Mouse (Mus musculus) neural tube, embryonic 11.5 days (tissue): ENCODE results near the gene Atad5. TPM values are rescaled to one million over a fixed set of nuclear protein-coding genes. Genes with fewer than 3 reads are reported as not detected.
"Not testable (repeated sequence)": the region's sequence is repeated elsewhere in the genome, so short reads cannot be mapped to it uniquely, and the experiment has no call there.

Experiments
- ATAC-seq: fragments of 200-750 bp; cut with Nextera tagmentation; 2 replicates; pipeline ENCODE4 v1.8.0; 2017; ENCODE audit warnings: moderate number of reproducible peaks, mild to moderate bottlenecking, moderate TSS enrichment, moderate library complexity; ENCODE audit not compliant: insufficient read depth, low FRiP score, low TSS enrichment
- DNase-seq: peaks from one replicate; pipeline ENCODE4 v3.0.0-alpha.2; 2015; ENCODE audit warnings: low spot score
- H3K27ac ChIP-seq: fragments of 300-500 bp; sonication (generic); 2 replicates; pipeline ENCODE4 v1.5.1; 2014; ENCODE audit warnings: low read depth, mild to moderate bottlenecking, low read length
- H3K27me3 ChIP-seq: fragments of 300-500 bp; sonication (generic); 2 replicates; pipeline ENCODE4 v1.6.1; 2014; ENCODE audit warnings: mild to moderate bottlenecking, low read length, mixed read lengths; ENCODE audit not compliant: control insufficient read depth, insufficient read depth
- H3K36me3 ChIP-seq: fragments of 300-500 bp; sonication (generic); 2 replicates; pipeline ENCODE4 v1.6.1; 2014; ENCODE audit warnings: mild to moderate bottlenecking, low read length, moderate library complexity, mixed read lengths; ENCODE audit not compliant: control insufficient read depth, insufficient read depth
- H3K4me1 ChIP-seq: fragments of 300-500 bp; sonication (generic); 2 replicates; pipeline ENCODE4 v1.6.1; 2014; ENCODE audit warnings: low read length, mixed read lengths; ENCODE audit not compliant: control insufficient read depth, insufficient read depth
- H3K4me2 ChIP-seq: fragments of 300-500 bp; sonication (generic); 2 replicates; pipeline ENCODE4 v1.6.1; 2014; ENCODE audit warnings: low read depth, mild to moderate bottlenecking, moderate library complexity
- H3K4me3 ChIP-seq: fragments of 300-500 bp; sonication (generic); 2 replicates; pipeline ENCODE4 v1.5.1; 2014; ENCODE audit warnings: low read depth, low read length
- H3K9ac ChIP-seq: fragments of 300-500 bp; sonication (generic); 2 replicates; pipeline ENCODE4 v1.6.1; 2014; ENCODE audit warnings: mild to moderate bottlenecking, low read length
- H3K9me3 ChIP-seq: fragments of 300-500 bp; sonication (generic); 2 replicates; pipeline ENCODE4 v1.6.1; 2016; ENCODE audit warnings: low read length; ENCODE audit not compliant: control insufficient read depth
- WGBS: fragments of 180-500 bp; shearing (Covaris S2); extraction: QIAGEN DNeasy Blood & Tissue Kit; methylation state at CpG from one replicate; pipeline ENCODE4 v1.1.7; 2014; 5-methylcytosine and 5-hydroxymethylcytosine counted together
- polyA plus RNA-seq: library from polyadenylated mRNA; unstranded; fragments of >200 nt; fragmentation: Nextera tagmentation; extraction: Ambion mirVana; gene quantifications from 2 replicates; pipeline ENCODE4 v1.2.1, GENCODE M21; 2014

Atad5 gene
- polyA plus RNA-seq, 1 experiment from 2014 or later = 15.6 TPM

DNA sequence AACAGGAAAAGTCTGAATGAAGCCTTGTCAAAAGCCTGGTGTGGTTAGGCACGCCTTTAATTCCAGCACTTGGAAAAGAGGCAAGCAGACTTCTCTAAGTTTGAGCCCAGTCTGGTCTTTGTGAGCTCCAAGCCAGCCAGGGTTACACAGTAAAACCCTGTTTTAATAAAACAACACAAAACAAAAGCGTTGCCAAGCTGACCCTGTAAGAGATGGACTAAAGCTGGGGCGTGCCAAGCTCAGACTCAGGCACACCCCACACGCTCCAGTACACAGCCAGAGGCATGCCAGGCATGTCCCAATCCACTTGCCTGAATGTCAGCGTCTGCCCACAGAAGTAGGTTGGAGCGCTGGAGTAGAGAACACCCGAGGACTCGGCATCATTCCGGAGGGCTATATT is 33.1 kb upstream of the Atad5 start:
- DNase-seq (no peak), ATAC-seq (no peak)
- no peaks in the 10 kb centered on the region for H3K27me3 ChIP-seq
- H3K4me2 ChIP-seq = no peak overlapping the region
- WGBS = 93% methylated on average over 9 of the region's 9 CpGs
- H3K36me3 ChIP-seq = peaks cover 2% of the 10 kb centered on the region
- H3K9me3 ChIP-seq = no peaks in the 10 kb centered on the region
- H3K27ac ChIP-seq = no peak overlapping the region
- H3K4me3 ChIP-seq = no peak overlapping the region
- no peaks in the 10 kb centered on the region for H3K4me1 ChIP-seq
- H3K9ac ChIP-seq = no peak overlapping the region

GRCm38 (mm10) chr11:80062159-80062558 is 27.0 kb upstream of the Atad5 start:
- Histone ChIP-seq H3K9ac (no peak overlapping the region), H3K27me3 (no peaks in the 10 kb centered on the region), H3K27ac (no peak overlapping the region), H3K9me3 (no peaks in the 10 kb centered on the region), H3K4me1 (no peaks in the 10 kb centered on the region), H3K4me2 (no peak overlapping the region), H3K4me3 (no peak overlapping the region), H3K36me3 (peaks cover 2% of the 10 kb centered on the region)
- ATAC-seq (no peak), DNase-seq (no peak)
- 78% methylated on average over 4 of the region's 4 CpGs for WGBS

DNA sequence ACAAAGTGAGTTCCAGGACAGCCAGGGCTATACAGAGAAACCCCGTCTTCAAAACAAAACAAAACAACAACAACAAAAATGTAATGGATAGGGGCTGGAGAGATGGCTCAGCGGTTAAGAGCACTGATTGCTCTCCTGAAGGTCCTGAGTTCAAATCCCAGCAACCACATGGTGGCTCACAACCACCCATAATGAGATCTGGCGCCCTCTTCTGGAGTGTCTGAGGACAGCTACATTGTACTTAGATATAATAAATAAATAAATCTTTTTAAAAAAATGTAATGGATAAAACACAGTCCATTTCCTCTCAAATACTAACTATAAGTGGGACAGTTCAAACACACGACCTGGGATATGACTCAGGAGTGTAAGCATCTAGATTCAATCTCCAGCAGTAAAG is 22.8 kb upstream of the Atad5 start:
- not testable (repeated sequence) for H3K27ac ChIP-seq, H3K4me1 ChIP-seq, ATAC-seq, H3K4me3 ChIP-seq, H3K36me3 ChIP-seq, H3K9ac ChIP-seq, H3K27me3 ChIP-seq, DNase-seq, H3K4me2 ChIP-seq, H3K9me3 ChIP-seq
- WGBS = 87% methylated on average over 4 of the region's 4 CpGs

GRCm38 (mm10) chr11:80067558-80067957 is 21.6 kb upstream of the Atad5 start:
- Histone ChIP-seq H3K27me3 (no peaks in the 10 kb centered on the region), H3K4me1 (no peaks in the 10 kb centered on the region), H3K4me2 (no peak overlapping the region), H3K9me3 (no peaks in the 10 kb centered on the region), H3K27ac (no peak overlapping the region), H3K4me3 (no peak overlapping the region), H3K9ac (no peak overlapping the region), H3K36me3 (no peaks in the 10 kb centered on the region)
- no peak for ATAC-seq
- 86% methylated on average over 5 of the region's 5 CpGs for WGBS
- DNase-seq = no peak

DNA sequence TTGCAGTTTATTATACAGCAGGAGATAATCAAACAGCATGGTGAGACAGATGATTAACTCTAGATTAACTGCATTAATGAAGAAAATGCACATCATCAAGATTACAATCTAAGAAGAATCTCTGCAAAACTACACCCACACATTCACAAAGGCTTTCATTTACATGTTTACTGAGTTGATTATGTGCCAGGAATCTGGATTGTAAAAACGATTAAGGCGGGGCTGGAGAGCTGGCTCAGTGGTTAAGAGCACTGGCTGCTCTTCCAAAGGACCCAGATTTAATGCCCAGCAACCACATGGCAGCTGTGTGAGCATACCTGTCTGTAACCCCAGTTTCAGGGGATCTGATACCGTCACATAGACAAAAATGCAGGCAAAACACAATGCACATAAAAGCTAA is 19.4 kb upstream of the Atad5 start:
- Histone ChIP-seq H3K36me3 (no peaks in the 10 kb centered on the region), H3K4me1 (no peaks in the 10 kb centered on the region), H3K9me3 (no peaks in the 10 kb centered on the region), H3K9ac (no peak overlapping the region), H3K4me2 (no peak overlapping the region), H3K27me3 (no peaks in the 10 kb centered on the region), H3K4me3 (no peak overlapping the region), H3K27ac (no peak overlapping the region)
- no peak for ATAC-seq
- 88% methylated on average over 3 of the region's 3 CpGs for WGBS
- DNase-seq = no peak

DNA sequence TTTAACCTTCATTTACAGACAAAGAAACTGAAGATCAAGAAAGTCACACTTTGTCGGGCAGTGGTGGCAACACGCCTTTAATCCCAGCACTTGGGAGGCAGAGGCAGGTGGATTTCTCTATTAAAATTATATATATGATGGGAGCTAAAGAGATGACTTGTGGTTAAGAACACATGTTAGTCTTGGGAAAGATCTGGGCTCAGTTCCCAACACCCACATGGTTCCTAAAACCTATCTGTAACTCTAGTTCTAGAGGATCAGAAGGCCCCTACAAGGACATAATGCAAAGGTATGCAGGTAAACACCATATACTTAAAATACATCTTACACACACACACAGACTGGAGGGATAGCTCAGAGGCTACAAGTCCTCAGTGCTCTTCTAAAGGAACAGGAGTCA is 18.2 kb upstream of the Atad5 start:
- Histone ChIP-seq H3K9me3 (no peaks in the 10 kb centered on the region), H3K36me3 (no peaks in the 10 kb centered on the region), H3K4me1 (no peaks in the 10 kb centered on the region), H3K9ac (no peak overlapping the region), H3K4me3 (no peak overlapping the region), H3K4me2 (no peak overlapping the region), H3K27ac (no peak overlapping the region), H3K27me3 (no peaks in the 10 kb centered on the region)
- no peak for ATAC-seq
- 93% methylated on average over 2 of the region's 2 CpGs for WGBS
- DNase-seq = no peak

GRCm38 (mm10) chr11:80072365-80072764 is 16.8 kb upstream of the Atad5 start:
- Histone ChIP-seq H3K4me2 (no peak overlapping the region), H3K4me3 (no peak overlapping the region), H3K27me3 (no peaks in the 10 kb centered on the region), H3K27ac (no peak overlapping the region), H3K36me3 (no peaks in the 10 kb centered on the region), H3K9me3 (no peaks in the 10 kb centered on the region), H3K9ac (no peak overlapping the region), H3K4me1 (no peaks in the 10 kb centered on the region)
- ATAC-seq (no peak), DNase-seq (no peak)
- 94% methylated on average over 3 of the region's 3 CpGs for WGBS

DNA sequence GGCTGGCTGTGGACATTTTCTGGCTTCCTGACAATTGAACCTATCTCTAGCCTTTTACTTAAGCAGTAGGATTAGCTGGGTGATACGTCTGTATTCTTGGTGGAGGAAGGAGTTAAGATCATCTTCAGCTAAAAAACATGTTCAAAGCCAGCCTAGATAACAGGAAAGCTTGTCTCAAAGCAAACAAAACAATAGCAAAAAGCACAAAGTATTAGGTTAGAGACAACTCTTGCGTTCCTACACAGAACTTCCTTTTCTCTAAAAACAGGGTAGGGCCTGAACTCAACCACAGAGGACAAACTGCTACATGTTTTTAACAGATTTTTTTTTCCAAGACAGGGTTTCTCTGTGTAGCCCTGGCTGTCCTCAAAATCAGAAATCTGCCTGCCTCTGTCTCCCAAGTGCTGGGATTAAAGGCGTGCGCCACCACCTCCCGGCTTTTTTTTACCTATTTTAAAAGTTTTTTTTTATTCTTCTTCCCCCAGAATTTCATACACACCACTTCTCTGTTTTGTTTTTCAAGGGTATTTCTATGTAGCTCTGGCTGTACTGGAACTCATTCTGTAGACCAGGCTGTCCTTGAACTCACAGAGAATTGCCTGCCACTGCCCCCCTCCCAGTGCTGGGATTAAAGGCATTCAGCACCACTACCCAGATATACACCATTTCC is 13.5 kb upstream of the Atad5 start:
- Histone ChIP-seq H3K4me1 (peaks cover 5% of the 10 kb centered on the region; the same call in 1 of the 2 replicates), H3K27ac (no peak overlapping the region), H3K4me3 (no peak overlapping the region), H3K9ac (no peak overlapping the region), H3K4me2 (no peak overlapping the region), H3K9me3 (no peaks in the 10 kb centered on the region), H3K27me3 (no peaks in the 10 kb centered on the region), H3K36me3 (no peaks in the 10 kb centered on the region)
- WGBS = 98% methylated on average over 5 of the region's 5 CpGs
- DNase-seq (no peak), ATAC-seq (no peak)

- no peak for ATAC-seq
- Histone ChIP-seq H3K27ac (no peak overlapping the region), H3K4me3 (no peak overlapping the region), H3K9ac (no peak overlapping the region), H3K27me3 (no peaks in the 10 kb centered on the region), H3K36me3 (no peaks in the 10 kb centered on the region), H3K9me3 (no peaks in the 10 kb centered on the region), H3K4me1 (peaks cover 5% of the 10 kb centered on the region; the same call in 1 of the 2 replicates), H3K4me2 (no peak overlapping the region)
- WGBS = 85% methylated on average over 13 of the region's 14 CpGs
- no peak for DNase-seq
Observed at GRCm38 (mm10) chr11:80077784-80078545, 11.2 kb upstream of the Atad5 start.
